Mouse (Mus musculus): ENCODE results near the gene Nolc1.

The Nolc1 gene

DNA sequence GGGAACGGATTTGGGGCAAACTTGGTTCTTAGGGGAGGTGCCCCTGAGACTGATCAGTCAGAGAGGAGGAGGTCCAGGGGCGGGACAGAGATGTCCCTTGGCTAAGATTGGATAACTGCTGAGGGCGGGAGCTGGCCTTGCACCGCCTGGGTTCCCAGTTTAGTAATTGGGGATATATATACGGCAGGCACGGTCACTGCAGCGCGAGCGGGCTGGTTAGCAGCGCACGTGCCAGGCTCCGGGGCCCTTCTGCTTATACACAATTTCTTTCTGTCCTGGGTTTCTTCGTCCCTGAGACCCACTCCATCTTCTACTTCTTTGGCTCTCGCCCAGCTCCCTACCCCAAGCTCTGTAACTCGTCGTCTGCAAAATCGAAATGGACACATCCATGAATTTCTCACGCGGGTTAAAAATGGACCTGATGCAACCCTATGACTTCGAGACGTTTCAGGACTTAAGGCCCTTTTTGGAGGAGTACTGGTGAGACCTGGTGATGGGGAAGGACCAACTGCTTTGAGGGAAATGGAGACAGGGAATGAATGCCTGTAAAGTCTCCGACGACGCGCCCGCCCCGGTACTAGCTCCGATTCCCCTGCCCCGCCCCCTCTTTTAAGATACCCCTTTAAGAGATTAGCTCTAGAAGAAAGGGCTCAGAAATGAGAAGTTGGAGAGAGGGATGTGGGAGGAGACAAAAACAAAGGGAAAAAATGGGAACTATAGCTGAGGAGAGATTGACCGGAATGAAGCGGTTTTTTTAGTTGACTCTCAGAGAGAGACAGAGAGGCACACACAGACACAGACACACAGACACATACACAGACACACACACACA, 56.2 kb downstream of the Nolc1 start, which contains the start of gene Elovl3:
TSS of gene Elovl3 (plus strand) at position 204 of the 832 bp plus-strand sequence.
- in situ Hi-C loops (cut with MboI; ENCODE audit: unreplicated experiment in 2 of 2) = loop anchor here (10.0 kb wide), 2 partner anchors 107 to 313 kb away; no protein-coding TSS in a partner anchor

DNA sequence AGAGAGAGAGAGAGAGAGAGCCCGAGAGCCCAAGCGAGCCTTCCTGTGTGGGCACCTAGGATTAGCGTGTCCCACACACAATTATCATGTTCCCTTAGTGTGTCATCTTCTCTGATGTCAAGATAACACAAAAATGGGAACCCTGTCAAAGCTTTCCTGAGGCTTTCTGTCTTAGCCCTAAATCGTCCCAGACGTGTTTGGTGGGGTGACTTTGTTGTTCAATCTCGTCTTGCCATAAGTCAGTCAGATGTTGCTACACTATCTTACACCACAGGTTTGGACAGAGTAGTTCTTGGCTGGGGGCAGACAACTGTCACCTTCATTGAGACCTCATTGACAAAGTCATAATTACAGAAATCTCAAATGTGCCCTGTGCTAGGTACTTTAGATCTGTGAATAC, 56.9 kb downstream of the Nolc1 start:
- in situ Hi-C loops (cut with MboI; ENCODE audit: unreplicated experiment in 2 of 2) = loop anchor here (10.0 kb wide), 2 partner anchors 108 to 312 kb away; no protein-coding TSS in a partner anchor

Measured in v-Abl transformed pro-B cells (cell line).